Mouse (Mus musculus) thymus, adult 2 months (tissue): ENCODE results near the gene Dglucy.

ENCODE experiments used
- CTCF ChIP-seq: fragments of 200-500 bp; IDR thresholded peaks from 2 replicates; pipeline ENCODE4 v1.5.1; 2012; ENCODE audit warnings: mild to moderate bottlenecking, control low read depth, low read length, moderate library complexity, borderline replicate concordance; ENCODE audit not compliant: control insufficient read depth, poor library complexity, insufficient read depth; ENCODE audit errors: extremely low read depth
- POLR2A ChIP-seq: fragments of 200-500 bp; IDR thresholded peaks from 2 replicates; pipeline ENCODE4 v1.6.1; 2012; ENCODE audit warnings: mild to moderate bottlenecking, low read length, control low read depth, moderate library complexity; ENCODE audit not compliant: control insufficient read depth, poor library complexity, insufficient read depth; ENCODE audit errors: extremely low read depth

- no peak for TF ChIP-seq CTCF
- TF ChIP-seq POLR2A: no peak
These were observed 111.7 kb downstream of the Dglucy start for GRCm38 (mm10) chr12:100890548-100890947.
